Mouse (Mus musculus): ENCODE results near the gene Lypd6b. TPM values are rescaled to one million over a fixed set of nuclear protein-coding genes. Genes with fewer than 3 reads are reported as not detected.

Lypd6b gene
- polyA plus RNA-seq, 1 experiment from 2014 or later, result 2.6 TPM

GRCm38 (mm10) chr2:49871012-49871411 is 83.5 kb downstream of the Lypd6b start:
- no peaks in the 10 kb centered on the region for H3K9me3 ChIP-seq (replicated peaks)
- H3K9ac ChIP-seq, result no peak overlapping the region
- no peaks in the 10 kb centered on the region for H3K4me1 ChIP-seq (replicated peaks)
- WGBS, result 68% methylated on average over 1 of the region's 1 CpGs
- no peak overlapping the region for H3K27ac ChIP-seq (ENCODE audit: poor library complexity, severe bottlenecking)
- H3K36me3 ChIP-seq, result no peaks in the 10 kb centered on the region
- H3K4me2 ChIP-seq, result no peak overlapping the region
- ATAC-seq (ENCODE audit: insufficient number of reproducible peaks, low FRiP score), result no peak
- H3K27me3 ChIP-seq (replicated peaks), result no peaks in the 10 kb centered on the region
- H3K4me3 ChIP-seq, result no peak overlapping the region

GRCm38 (mm10) chr2:49880507-49880906 is 93.0 kb downstream of the Lypd6b start:
- H3K4me3 ChIP-seq, result no peak overlapping the region
- no peaks in the 10 kb centered on the region; the same call in 1 of the 2 replicates for H3K4me1 ChIP-seq (replicated peaks)
- H3K27me3 ChIP-seq (replicated peaks), result no peaks in the 10 kb centered on the region
- no peaks in the 10 kb centered on the region for H3K36me3 ChIP-seq
- H3K4me2 ChIP-seq, result no peak overlapping the region
- H3K9ac ChIP-seq, result no peak overlapping the region
- no peaks in the 10 kb centered on the region for H3K9me3 ChIP-seq (replicated peaks)
- ATAC-seq (ENCODE audit: insufficient number of reproducible peaks, low FRiP score), result no peak
- no peak overlapping the region for H3K27ac ChIP-seq (ENCODE audit: poor library complexity, severe bottlenecking)
- 63% methylated on average over 9 of the region's 9 CpGs for WGBS

- no peak overlapping the region for H3K9ac ChIP-seq
- H3K27me3 ChIP-seq (replicated peaks), result no peaks in the 10 kb centered on the region
- H3K4me3 ChIP-seq, result no peak overlapping the region
- H3K4me2 ChIP-seq, result no peak overlapping the region
- H3K27ac ChIP-seq (ENCODE audit: poor library complexity, severe bottlenecking), result no peak overlapping the region
- no peak for ATAC-seq (ENCODE audit: insufficient number of reproducible peaks, low FRiP score)
- H3K9me3 ChIP-seq (replicated peaks), result no peaks in the 10 kb centered on the region
- no peaks in the 10 kb centered on the region for H3K36me3 ChIP-seq
- no peaks in the 10 kb centered on the region; the same call in 1 of the 2 replicates for H3K4me1 ChIP-seq (replicated peaks)
- WGBS, result 92% methylated on average over 1 of the region's 1 CpGs
Observed at GRCm38 (mm10) chr2:49881002-49881401, 93.5 kb downstream of the Lypd6b start.

GRCm38 (mm10) chr2:49882461-49882860 is 95.0 kb downstream of the Lypd6b start:
- H3K36me3 ChIP-seq, result no peaks in the 10 kb centered on the region
- no peaks in the 10 kb centered on the region for H3K27me3 ChIP-seq (replicated peaks)
- H3K4me3 ChIP-seq, result no peak overlapping the region
- WGBS, result 85% methylated on average over 1 of the region's 1 CpGs
- no peak overlapping the region for H3K4me2 ChIP-seq
- H3K9ac ChIP-seq, result no peak overlapping the region
- no peaks in the 10 kb centered on the region for H3K9me3 ChIP-seq (replicated peaks)
- H3K4me1 ChIP-seq (replicated peaks), result no peaks in the 10 kb centered on the region; the same call in 1 of the 2 replicates
- H3K27ac ChIP-seq (ENCODE audit: poor library complexity, severe bottlenecking), result no peak overlapping the region
- ATAC-seq (ENCODE audit: insufficient number of reproducible peaks, low FRiP score), result no peak

DNA sequence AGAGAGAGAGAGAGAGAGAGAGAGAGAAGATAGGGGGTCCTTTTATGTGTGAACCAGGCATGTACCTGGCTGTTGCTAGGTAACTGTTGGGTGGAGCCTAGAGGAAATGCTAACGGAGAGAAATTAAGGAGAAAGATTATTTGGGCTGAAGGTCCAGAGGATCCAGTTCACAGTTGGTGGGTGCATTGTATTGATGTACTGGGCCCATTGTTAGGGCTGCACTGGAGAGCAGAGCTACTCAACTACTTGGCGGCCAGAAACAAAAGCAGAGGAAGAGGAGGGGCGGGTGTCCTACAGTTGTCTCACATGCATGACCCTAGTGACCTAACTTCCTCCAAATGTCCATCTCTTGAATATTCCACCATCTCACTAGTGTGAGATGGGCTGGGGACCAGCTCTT is 96.5 kb downstream of the Lypd6b start:
- 58% methylated on average over 3 of the region's 3 CpGs for WGBS

DNA sequence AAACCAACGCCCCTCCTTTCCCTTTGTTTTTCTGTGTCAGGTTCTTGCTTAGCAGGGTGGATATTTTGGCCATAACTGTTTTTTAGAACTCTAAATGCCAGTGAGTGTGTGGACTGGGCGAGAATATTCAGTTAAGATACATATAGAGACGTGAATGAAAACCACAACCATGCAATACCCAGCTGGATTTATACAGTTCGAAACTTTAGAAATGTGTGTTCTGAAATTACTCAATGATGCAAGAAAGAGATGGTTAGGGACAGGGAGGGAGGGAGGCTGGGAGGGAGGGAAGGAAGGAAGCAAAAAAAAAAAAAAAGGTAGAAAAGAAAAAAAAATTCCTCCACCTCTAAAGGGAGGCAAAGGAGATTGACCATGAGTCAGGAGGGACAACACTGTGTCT is 98.7 kb downstream of the Lypd6b start:
- 83% methylated on average over 4 of the region's 4 CpGs for WGBS

More for the DNA sequence above, 96.5 kb downstream of the Lypd6b start:
- ATAC-seq (ENCODE audit: insufficient number of reproducible peaks, low FRiP score), result no peak
- peaks cover 6% of the 10 kb centered on the region for H3K4me1 ChIP-seq (replicated peaks)
- no peaks in the 10 kb centered on the region for H3K36me3 ChIP-seq
- H3K27ac ChIP-seq (ENCODE audit: poor library complexity, severe bottlenecking), result no peak overlapping the region
- no peak overlapping the region for H3K9ac ChIP-seq
- H3K4me3 ChIP-seq, result no peak overlapping the region
- no peaks in the 10 kb centered on the region for H3K9me3 ChIP-seq (replicated peaks)
- no peaks in the 10 kb centered on the region for H3K27me3 ChIP-seq (replicated peaks)
- H3K4me2 ChIP-seq, result no peak overlapping the region

GRCm38 (mm10) chr2:49888346-49888745 is 100.9 kb downstream of the Lypd6b start:
- Histone ChIP-seq H3K4me1 (replicated peaks) (peaks cover 6% of the 10 kb centered on the region), H3K9ac (no peak overlapping the region), H3K36me3 (no peaks in the 10 kb centered on the region), H3K4me2 (no peak overlapping the region), H3K27me3 (replicated peaks) (no peaks in the 10 kb centered on the region), H3K27ac (ENCODE audit: poor library complexity, severe bottlenecking) (no peak overlapping the region), H3K9me3 (replicated peaks) (no peaks in the 10 kb centered on the region), H3K4me3 (no peak overlapping the region)
- 75% methylated on average over 4 of the region's 4 CpGs for WGBS
- ATAC-seq (ENCODE audit: insufficient number of reproducible peaks, low FRiP score), result no peak

More for the DNA sequence above, 98.7 kb downstream of the Lypd6b start:
- no peaks in the 10 kb centered on the region for H3K27me3 ChIP-seq (replicated peaks)
- ATAC-seq (ENCODE audit: insufficient number of reproducible peaks, low FRiP score), result no peak
- H3K9ac ChIP-seq, result no peak overlapping the region
- H3K36me3 ChIP-seq, result no peaks in the 10 kb centered on the region
- no peak overlapping the region for H3K27ac ChIP-seq (ENCODE audit: poor library complexity, severe bottlenecking)
- no peaks in the 10 kb centered on the region for H3K9me3 ChIP-seq (replicated peaks)
- no peak overlapping the region for H3K4me2 ChIP-seq
- H3K4me1 ChIP-seq (replicated peaks), result peaks cover 6% of the 10 kb centered on the region
- H3K4me3 ChIP-seq, result no peak overlapping the region

GRCm38 (mm10) chr2:49890727-49891126 is 103.2 kb downstream of the Lypd6b start:
- H3K36me3 ChIP-seq, result no peaks in the 10 kb centered on the region
- no peak overlapping the region for H3K27ac ChIP-seq (ENCODE audit: poor library complexity, severe bottlenecking)
- no peak overlapping the region for H3K4me2 ChIP-seq
- no peak overlapping the region for H3K9ac ChIP-seq
- no peak overlapping the region for H3K4me3 ChIP-seq
- ATAC-seq (ENCODE audit: insufficient number of reproducible peaks, low FRiP score), result no peak
- no peaks in the 10 kb centered on the region for H3K27me3 ChIP-seq (replicated peaks)
- H3K4me1 ChIP-seq (replicated peaks), result peaks cover 6% of the 10 kb centered on the region
- 57% methylated on average over 2 of the region's 2 CpGs for WGBS
- no peaks in the 10 kb centered on the region for H3K9me3 ChIP-seq (replicated peaks)

GRCm38 (mm10) chr2:49909838-49910407 is 122.4 kb downstream of the Lypd6b start:
- Histone ChIP-seq H3K4me3 (no peak overlapping the region), H3K27ac (ENCODE audit: poor library complexity, severe bottlenecking) (no peak overlapping the region), H3K9me3 (replicated peaks) (no peaks in the 10 kb centered on the region), H3K9ac (no peak overlapping the region), H3K4me2 (no peak overlapping the region), H3K36me3 (no peaks in the 10 kb centered on the region), H3K27me3 (replicated peaks) (no peaks in the 10 kb centered on the region), H3K4me1 (replicated peaks) (peaks cover 15% of the 10 kb centered on the region)
- WGBS, result 82% methylated on average over 6 of the region's 6 CpGs
- ATAC-seq (ENCODE audit: insufficient number of reproducible peaks, low FRiP score), result no peak

GRCm38 (mm10) chr2:49911296-49912034 is 124.0 kb downstream of the Lypd6b start:
- H3K27ac ChIP-seq (ENCODE audit: poor library complexity, severe bottlenecking), result no peak overlapping the region
- H3K4me1 ChIP-seq (replicated peaks), result peaks cover 15% of the 10 kb centered on the region
- H3K4me2 ChIP-seq, result no peak overlapping the region
- 78% methylated on average over 7 of the region's 7 CpGs for WGBS
- H3K36me3 ChIP-seq, result no peaks in the 10 kb centered on the region
- no peaks in the 10 kb centered on the region for H3K27me3 ChIP-seq (replicated peaks)
- H3K4me3 ChIP-seq, result no peak overlapping the region
- no peak overlapping the region for H3K9ac ChIP-seq
- H3K9me3 ChIP-seq (replicated peaks), result no peaks in the 10 kb centered on the region
- no peak for ATAC-seq (ENCODE audit: insufficient number of reproducible peaks, low FRiP score)

GRCm38 (mm10) chr2:49912261-49912895 is 124.9 kb downstream of the Lypd6b start:
- 77% methylated on average over 3 of the region's 3 CpGs for WGBS
- ATAC-seq (ENCODE audit: insufficient number of reproducible peaks, low FRiP score), result no peak
- H3K9ac ChIP-seq, result no peak overlapping the region
- H3K27ac ChIP-seq (ENCODE audit: poor library complexity, severe bottlenecking), result no peak overlapping the region
- H3K4me2 ChIP-seq, result no peak overlapping the region
- H3K4me3 ChIP-seq, result no peak overlapping the region
- no peaks in the 10 kb centered on the region for H3K27me3 ChIP-seq (replicated peaks)
- H3K4me1 ChIP-seq (replicated peaks), result peaks cover 15% of the 10 kb centered on the region
- no peaks in the 10 kb centered on the region for H3K9me3 ChIP-seq (replicated peaks)
- no peaks in the 10 kb centered on the region for H3K36me3 ChIP-seq
